Mouse (Mus musculus): ENCODE measurements around the gene Stx18.

DNA sequence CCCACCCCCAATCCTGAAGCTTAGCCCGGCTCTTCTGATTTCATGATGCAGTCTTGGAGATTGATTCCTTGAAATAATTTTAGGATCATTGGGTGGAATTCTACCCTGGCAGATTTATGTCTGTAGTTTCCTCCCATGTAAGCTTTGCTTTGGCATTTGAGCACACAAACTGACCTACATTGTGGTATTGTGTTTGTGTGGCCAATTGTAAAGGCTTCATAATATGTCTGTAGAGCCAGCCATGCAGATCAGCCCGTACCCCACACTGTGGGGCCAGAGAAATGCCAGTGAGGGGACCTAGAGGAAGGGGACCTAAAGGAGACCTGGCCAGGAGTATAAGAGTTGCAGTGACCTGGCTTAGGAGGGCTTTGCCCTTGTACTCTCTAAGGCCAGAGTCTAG lies 22.5 kb downstream of the Stx18 start:
- TF ChIP-seq POLR2A (IDR thresholded peaks at IDR 0.05; ENCODE audit: control insufficient read depth, low read depth, low read length) (no peak), CTCF (IDR thresholded peaks at IDR 0.05; ENCODE audit: control insufficient read depth, insufficient read depth, insufficient replicate concordance, low read depth, low read length) (no peak)

All from testis, adult 2 months (tissue).